Mouse (Mus musculus) layer of hippocampus, postnatal 10 days (tissue): ENCODE data around the gene Lhx1. TPM values are rescaled to one million over a fixed set of nuclear protein-coding genes. Genes with fewer than 3 reads are reported as not detected.

Experiments used
- DNase-seq, 2 experiments: peaks; one replicate each; pipeline ENCODE4 v3.0.0; 2021; ENCODE audit warnings: low spot score in 2 of 2
- total RNA-seq, 2 experiments: library from RNA; stranded (reverse); gene quantifications; 2 replicates each; pipeline ENCODE4 v1.2.3; 2021

Gene Lhx1
- total RNA-seq, 2 experiments from 2014 or later = 1.3 to 2.0 TPM

DNA sequence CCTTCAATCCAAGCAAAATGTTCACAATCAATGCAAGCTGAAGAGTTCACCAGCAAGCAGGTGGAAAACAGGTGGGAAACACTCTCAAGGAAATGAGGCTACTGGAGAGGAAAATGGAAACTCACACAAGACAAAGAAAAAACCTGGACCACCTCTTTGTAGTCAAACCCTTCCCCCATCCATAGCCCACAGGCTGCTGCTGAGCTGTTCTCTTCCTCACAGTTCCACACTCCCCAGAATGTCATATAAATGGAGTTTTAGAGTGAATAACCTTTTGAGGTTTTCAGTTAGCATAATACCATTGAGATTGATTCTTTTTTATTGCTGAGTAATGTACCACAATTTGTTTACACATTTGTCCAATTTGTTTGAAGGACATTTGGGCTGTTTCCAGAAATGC is 28.4 kb downstream of the Lhx1 start:
- no peak for DNase-seq

DNA sequence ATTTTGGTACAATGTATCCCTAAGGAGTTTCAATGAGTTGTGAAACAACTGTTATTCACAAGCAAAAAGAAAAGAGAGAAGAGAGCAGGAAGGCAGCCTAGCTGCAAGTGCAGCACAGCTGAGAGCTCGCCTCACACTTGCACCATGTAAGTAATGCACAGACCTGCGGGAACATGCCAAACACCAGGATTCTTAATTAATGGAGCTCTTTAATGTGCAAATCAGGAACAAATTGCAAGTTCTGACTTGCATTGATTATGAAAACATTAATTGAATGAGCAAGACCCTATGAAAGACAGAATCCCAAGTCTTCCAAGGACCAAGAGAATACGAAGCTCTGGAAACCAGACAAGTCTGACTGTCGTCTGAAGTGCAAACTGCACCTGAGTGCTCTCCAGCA is 29.6 kb downstream of the Lhx1 start:
- DNase-seq = no peak

DNA sequence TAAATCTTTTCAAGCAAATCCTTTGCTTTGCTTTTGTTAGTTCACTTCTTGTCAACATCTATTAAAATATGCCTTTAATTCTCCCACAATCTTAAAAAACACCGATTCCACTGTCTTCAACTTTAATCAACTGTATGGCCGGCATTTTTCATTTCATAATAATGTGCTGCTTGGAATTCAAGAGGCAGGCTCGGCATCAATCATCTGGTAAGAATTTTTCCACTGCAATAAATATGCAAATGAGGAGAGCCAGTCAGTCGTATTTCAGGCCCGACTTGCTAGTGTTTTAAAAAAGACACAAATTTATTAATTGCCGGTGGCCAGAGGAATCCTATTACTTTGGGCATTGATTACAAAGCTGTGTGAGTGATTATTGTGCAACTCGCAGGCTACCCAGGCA is 43.7 kb downstream of the Lhx1 start:
- DNase-seq = no peak

DNA sequence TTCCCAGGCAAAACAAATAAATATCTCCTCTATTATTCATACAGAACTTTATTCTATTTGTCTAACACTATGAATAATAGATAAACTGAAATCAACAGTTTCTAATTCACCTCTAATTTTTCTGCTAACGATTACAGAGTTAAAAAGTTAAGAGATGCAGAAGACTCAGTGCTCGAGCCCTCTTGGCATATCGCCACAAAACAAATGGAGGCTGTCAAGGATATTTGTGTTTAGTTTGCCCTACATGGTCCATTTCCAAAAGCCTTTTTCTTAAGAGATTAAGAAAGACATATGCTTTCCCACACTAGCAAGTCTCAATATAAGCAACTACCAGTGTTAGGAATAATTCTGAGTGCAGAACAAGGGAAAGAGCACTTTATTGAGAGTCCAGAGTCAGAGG is 44.9 kb downstream of the Lhx1 start:
- DNase-seq = no peak

DNA sequence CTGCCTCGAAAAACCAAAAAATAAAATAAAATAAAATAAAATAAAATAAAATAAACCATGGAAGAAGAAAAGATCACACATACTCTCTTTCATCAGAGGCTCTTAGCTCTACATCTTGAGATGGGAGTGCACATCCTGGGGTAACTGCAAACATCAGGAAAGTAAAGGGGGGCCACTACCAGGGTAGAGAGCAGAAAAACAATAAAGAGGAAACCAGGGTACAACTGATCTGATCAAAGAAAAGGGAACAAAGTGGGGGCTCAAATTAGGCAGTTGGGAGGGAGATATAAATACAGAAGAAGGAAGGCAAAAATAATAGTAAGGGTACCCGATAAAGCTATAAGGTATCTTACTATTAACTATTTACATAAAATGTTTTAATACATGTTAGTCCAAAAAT is 48.7 kb downstream of the Lhx1 start:
- DNase-seq = no peak

DNA sequence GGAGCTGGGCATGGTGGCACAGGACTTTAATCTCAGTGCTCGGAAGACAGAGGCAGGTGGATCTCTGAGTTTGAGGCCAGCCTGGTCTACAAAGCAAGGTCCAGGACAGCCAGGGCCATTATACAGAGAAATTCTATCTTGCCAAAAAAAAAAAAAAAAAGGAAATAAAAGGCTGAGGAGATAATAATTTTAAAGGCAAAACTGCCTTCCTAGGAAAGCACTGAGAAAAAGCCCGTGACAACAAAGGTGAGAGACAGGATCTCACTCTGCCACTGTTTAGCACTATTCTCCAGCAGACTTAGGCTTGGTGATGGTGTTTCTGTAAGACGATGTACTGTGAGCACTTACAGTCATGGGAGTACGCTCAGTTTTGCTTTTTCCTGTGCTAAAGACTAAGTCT is 49.3 kb downstream of the Lhx1 start:
- no peak for DNase-seq

DNA sequence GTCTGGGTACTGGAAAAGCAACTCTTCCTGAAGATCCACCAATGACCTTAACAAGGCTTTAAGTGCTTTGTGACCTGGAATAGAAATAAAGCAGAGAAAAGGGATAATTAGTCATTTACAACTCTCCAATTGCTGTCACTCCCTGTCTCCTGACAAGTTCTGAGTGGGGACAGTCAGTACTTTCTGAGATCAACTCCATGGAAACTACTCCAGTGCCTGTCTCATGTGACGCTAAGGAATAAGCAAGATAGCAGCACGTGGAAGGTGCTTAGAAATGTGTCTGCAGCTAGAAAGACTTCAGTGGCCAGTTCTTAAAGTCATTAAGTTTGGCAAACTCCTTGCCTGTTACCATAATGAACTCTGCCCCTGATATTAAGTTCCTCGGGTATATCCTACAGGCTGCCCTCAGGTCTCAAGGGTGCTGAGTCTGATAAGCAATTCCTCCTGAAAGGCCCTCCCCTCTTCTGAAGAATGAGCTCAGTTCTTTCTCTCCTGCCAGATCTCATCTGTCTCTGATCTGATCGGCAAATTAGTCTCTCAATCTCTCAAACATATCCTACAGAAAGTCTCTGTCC is 52.2 kb downstream of the Lhx1 start:
- no peak for DNase-seq

Other genes with a start within 250 kb of the Lhx1 start
- gene Aatf, start 12.0 kb downstream of the Lhx1 start, total RNA-seq = 10 to 100 TPM; 21.9 to 24.9 TPM